Mouse (Mus musculus): ENCODE results near the gene Olfr615. TPM values are rescaled to one million over a fixed set of nuclear protein-coding genes. Genes with fewer than 3 reads are reported as not detected.
"Not testable (repeated sequence)": the region's sequence is repeated elsewhere in the genome, so short reads cannot be mapped to it uniquely, and the experiment has no call there.

The Olfr615 gene
- total RNA-seq (2021), result not detected in 2 replicates
- long read RNA-seq, experiment 1, result 0 reads
- long read RNA-seq, experiment 2, result 0 reads

DNA sequence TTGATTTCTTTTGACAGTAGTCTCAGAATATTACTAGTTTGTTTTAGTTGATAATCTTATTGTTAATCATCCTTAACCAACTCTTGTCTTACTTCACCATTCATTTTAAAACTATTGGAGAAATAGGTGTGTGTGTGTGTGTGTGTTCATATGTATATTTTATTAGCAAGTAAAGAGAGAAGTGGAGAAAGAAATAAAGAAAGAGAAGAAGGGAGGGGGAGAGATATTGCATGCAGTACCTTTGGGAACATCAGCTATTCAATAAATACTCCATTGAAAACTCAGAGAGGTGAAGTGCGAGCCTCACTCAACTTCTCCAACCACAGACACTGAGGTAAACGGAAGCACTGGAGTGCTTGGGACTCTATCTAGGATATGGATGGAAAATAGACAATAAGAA lies at the start of gene Olfr615:
TSS of gene Olfr615 (plus strand) at position 301 of the 400 bp plus-strand sequence.
- no peak for DNase-seq

DNA sequence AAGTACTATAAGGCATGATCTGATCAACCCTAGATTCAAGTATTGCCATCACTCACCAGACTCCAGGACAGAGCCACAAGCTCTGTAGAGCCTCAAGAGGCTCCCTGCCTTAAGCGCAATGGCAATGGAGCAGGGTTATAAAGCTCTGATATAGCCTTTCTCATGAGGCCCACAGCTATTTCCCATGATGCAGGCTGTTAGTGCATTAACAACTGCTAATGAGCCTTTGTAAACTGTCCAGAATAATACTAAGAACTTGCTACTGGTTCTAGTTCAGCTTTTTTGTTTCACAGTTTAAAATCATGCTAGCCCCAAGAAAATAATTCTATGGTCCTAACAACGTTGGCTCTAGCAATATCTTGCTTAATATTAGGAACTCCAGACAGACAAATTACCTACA lies 43.9 kb upstream of the Olfr615 start, which contains the start of gene Olfr610:
TSS of gene Olfr610 (minus strand) at position 101 of the 400 bp plus-strand sequence.
- no peak for DNase-seq

DNA sequence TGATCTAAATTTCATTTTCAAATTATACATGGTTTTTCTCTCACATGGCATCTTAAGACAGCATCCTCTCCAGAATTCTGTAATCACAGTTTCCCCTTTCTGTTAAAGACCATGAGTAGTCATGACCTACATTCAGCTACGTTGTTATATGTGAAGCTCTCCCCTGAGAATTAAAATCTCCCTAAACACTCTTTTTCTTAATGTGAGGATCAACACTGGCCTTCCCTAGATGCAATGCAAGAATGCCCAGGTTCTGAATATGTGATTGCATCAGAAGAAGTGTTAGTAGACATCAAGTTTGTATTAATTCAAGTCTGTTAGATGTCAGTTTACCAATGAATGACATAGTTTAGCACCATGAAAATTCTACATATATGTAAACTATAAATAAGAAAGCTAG lies 35.1 kb upstream of the Olfr615 start, which contains the start of gene Olfr611:
TSS of gene Olfr611 (minus strand) at position 101 of the 400 bp plus-strand sequence.
- not testable (repeated sequence) for DNase-seq

DNA sequence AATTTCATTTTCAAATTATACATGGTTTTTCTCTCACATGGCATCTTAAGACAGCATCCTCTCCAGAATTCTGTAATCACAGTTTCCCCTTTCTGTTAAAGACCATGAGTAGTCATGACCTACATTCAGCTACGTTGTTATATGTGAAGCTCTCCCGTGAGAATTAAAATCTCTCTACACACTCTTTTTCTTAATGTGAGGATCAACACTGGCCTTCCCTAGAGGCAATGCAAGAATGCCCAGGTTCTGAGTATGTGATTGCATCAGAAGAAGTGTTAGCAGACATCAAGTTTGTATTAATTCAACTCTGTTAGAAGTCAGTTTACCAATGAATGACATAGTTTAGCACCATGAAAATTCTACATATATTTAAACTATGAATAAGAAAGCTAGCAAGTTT lies 13.3 kb upstream of the Olfr615 start, which contains the start of gene Olfr612:
TSS of gene Olfr612 (minus strand) at position 101 of the 400 bp plus-strand sequence.
- DNase-seq, result not testable (repeated sequence)

DNA sequence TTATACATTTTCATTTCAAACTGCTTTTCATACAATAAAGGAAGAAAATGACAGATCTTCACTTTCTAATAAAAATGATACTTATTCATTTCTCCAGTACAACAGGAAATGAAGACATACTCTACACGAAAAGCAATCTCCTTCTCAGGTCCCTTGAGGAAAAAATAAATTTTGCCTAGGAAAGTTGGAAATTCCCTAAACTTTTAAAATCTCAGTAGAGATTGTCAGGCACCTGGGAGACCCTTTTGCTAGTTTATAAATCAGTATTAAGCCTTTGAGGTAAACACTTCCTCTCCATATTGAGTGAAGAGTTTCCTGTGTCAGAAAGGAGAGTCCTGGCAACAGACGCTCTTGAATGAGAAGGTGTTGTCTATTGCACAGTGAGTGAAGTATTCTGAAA lies 8.1 kb upstream of the Olfr615 start, which contains the start of gene Olfr613:
TSS of gene Olfr613 (plus strand) at position 301 of the 400 bp plus-strand sequence.
- DNase-seq, result no peak

DNA sequence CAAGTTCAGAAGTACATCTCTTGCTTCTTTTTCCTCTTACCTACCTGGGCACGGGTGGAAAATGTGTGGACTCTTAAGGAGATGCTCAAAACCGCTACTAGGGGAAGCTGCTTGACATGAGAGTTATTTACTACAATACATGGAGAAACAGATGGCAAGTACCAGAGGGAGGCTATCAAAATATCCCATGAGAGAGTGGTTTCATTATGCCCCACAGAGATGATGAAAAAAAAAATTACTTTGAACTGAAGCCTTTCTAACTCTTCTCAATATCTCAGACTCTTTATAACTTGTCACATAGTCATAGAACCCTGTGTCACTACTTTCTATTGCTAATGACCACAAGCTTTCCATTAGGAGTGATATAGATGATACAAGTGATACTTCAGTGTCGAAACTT lies 13.2 kb downstream of the Olfr615 start, which contains the start of gene Olfr616:
TSS of gene Olfr616 (minus strand) at position 101 of the 400 bp plus-strand sequence.
- DNase-seq, result no peak

DNA sequence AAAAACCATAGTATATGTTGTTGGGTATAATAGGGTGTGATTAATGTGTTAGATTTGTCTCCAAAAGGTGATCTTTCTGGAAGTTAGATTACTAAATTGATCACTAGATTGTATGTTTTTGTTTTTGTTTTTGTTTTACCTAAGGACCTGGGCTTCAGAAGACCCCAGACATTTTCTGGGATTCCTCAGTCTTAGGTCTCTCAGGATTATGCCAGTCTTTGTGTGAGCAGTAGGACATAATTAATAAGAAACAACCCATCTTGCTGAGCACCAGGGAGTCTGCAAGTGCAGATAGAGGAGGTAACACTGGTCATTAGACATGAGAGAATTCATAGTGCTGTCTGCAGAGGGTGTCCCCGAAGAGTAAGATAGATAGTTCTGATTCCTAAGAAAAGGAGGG lies 16.9 kb downstream of the Olfr615 start, which contains the start of gene Olfr617:
TSS of gene Olfr617 (plus strand) at position 301 of the 400 bp plus-strand sequence.
- no peak for DNase-seq

DNA sequence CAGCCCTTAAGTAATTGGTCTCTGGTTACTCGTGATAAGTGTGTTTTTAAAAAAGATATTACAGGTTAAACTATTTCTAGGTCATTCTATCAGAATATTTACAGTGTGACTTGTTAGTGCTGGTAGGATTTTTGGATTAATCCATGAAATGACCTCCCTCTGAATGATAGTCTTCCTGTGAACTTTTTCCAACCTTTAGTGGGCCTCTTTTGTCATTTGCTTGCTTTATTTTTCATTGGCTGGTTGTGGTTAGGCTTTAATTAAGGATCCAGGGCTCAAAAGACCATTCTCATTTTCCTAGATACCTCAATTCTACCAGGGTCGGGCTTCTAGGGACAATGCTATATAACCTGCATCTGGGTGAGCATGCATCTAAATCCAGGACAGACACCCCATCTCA lies 33.9 kb downstream of the Olfr615 start, which contains the start of gene Olfr618:
TSS of gene Olfr618 (plus strand) at position 301 of the 400 bp plus-strand sequence.
- no peak for DNase-seq

DNA sequence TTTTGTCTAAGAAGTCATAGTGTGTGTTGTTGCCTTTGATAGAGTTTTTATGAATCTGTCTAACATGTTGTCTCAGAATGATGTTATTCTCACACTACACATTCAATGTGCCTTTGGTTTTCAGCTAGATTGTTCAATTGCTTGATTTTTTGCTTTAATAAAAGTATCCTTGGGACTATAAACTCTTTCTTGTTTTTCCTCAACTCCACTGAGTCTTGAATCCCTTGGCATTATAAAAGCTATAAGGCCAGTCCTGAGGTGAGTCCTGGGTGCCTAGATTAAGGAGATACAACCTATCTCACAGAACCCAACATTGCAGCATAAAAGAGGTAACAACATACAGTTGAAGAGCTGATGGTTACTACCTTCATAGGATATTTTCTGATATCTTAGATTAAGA lies 44.4 kb downstream of the Olfr615 start, which contains the start of gene Olfr619:
TSS of gene Olfr619 (plus strand) at position 301 of the 400 bp plus-strand sequence.
- no peak for DNase-seq

DNA sequence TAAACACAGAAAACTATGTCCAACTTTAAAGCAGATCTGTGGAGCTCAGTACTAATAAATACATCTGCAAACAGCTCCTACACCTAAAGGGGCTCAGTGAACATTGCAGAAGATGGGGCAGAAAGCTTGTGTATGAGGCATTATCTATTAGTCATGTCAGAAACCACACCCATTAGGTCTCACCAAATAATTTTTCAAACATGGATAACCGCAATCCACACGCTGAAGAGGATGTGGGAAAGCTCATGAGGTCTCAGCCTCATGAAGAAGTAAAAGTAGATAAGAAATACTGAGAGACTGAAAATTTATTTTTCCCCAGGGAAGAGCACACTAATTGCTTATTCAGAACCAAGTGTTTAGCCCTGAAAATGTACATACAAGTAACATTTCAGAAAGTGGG lies 51.5 kb downstream of the Olfr615 start:
- no peak for DNase-seq

DNA sequence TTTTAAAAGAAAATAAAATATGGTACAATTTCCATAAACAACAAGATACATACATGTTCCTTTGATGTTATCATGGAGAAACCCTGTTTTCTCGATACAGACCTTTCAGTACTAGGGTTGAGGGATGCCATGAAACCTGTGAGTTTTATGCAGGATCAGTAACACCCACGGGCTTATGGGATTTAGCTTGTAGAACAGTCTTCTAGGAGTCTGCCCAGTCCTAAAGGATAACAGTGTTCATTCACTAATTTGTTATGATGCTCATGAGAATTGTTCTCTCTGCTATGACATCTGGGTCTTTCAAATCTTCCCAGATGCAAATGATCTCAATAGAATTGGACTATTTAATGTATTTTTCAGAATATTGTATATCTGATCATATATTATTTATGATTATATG lies 56.6 kb downstream of the Olfr615 start, which contains the start of gene Olfr620:
TSS of gene Olfr620 (minus strand) at position 101 of the 400 bp plus-strand sequence.
- DNase-seq, result no peak

Small RNAs within 50 kb of the gene (microRNA-seq; reads per million reads assigned to microRNA genes)
- gene Gm26506, result 0 reads per million in 2 experiments

Other genes with a start within 250 kb of the Olfr615 start
- not detected in 2 replicates for gene Olfr597, start 239.8 kb upstream of the Olfr615 start, total RNA-seq (2021)
- not detected in 2 replicates for gene Olfr598, start 232.5 kb upstream of the Olfr615 start, total RNA-seq (2021)
- gene Olfr599, start 220.2 kb upstream of the Olfr615 start, total RNA-seq (2021), result not detected in 2 replicates
- gene Olfr600, start 206.4 kb upstream of the Olfr615 start, total RNA-seq (2021), result not detected in 2 replicates
- not detected in 2 replicates for gene Olfr601, start 193.4 kb upstream of the Olfr615 start, total RNA-seq (2021)
- not detected in 2 replicates for gene Olfr603, start 169.9 kb upstream of the Olfr615 start, total RNA-seq (2021)
- gene Usp17lc, start 141.0 kb upstream of the Olfr615 start, total RNA-seq (2021), result not detected in 2 replicates
- gene Olfr605, start 110.6 kb upstream of the Olfr615 start, total RNA-seq (2021), result not detected in 2 replicates
- gene Olfr606, start 107.0 kb upstream of the Olfr615 start, total RNA-seq (2021), result not detected in 2 replicates
- not detected in 2 replicates for gene Olfr607, start 91.9 kb upstream of the Olfr615 start, total RNA-seq (2021)
- not detected in 2 replicates for gene Olfr608, start 86.2 kb upstream of the Olfr615 start, total RNA-seq (2021)
- not detected in 2 replicates for gene Olfr609, start 58.0 kb upstream of the Olfr615 start, total RNA-seq (2021)
- gene Olfr610, start 44.0 kb upstream of the Olfr615 start, total RNA-seq (2021), result not detected in 2 replicates
- not detected in 2 replicates for gene Olfr611, start 35.2 kb upstream of the Olfr615 start, total RNA-seq (2021)
- not detected in 2 replicates for gene Olfr612, start 13.4 kb upstream of the Olfr615 start, total RNA-seq (2021)
- not detected in 2 replicates for gene Olfr613, start 8.0 kb upstream of the Olfr615 start, total RNA-seq (2021)
- gene Olfr616, start 13.1 kb downstream of the Olfr615 start, total RNA-seq (2021), result not detected in 2 replicates
- not detected in 2 replicates for gene Olfr617, start 17.0 kb downstream of the Olfr615 start, total RNA-seq (2021)
- gene Olfr618, start 34.0 kb downstream of the Olfr615 start, total RNA-seq (2021), result not detected in 2 replicates
- gene Olfr619, start 44.5 kb downstream of the Olfr615 start, total RNA-seq (2021), result not detected in 2 replicates
- gene Olfr620, start 56.5 kb downstream of the Olfr615 start, total RNA-seq (2021), result not detected in 2 replicates
- gene Olfr622, start 86.6 kb downstream of the Olfr615 start, total RNA-seq (2021), result not detected in 2 replicates
- gene Olfr623, start 107.6 kb downstream of the Olfr615 start, total RNA-seq (2021), result not detected in 2 replicates
- gene Olfr624, start 115.1 kb downstream of the Olfr615 start, total RNA-seq (2021), result 0.04 TPM in 1 of 2 replicates, not detected in the other
- gene Olfr625-ps1, start 126.6 kb downstream of the Olfr615 start, total RNA-seq (2021), result not detected in 2 replicates
- gene Olfr243, start 158.6 kb downstream of the Olfr615 start, total RNA-seq (2021), result not detected in 2 replicates
- gene Olfr628, start 174.3 kb downstream of the Olfr615 start, total RNA-seq (2021), result not detected in 2 replicates
- not detected in 2 replicates for gene Olfr629, start 188.9 kb downstream of the Olfr615 start, total RNA-seq (2021)
- not detected in 2 replicates for gene Olfr630, start 201.3 kb downstream of the Olfr615 start, total RNA-seq (2021)
- not detected in 2 replicates for gene Olfr69, start 215.5 kb downstream of the Olfr615 start, total RNA-seq (2021)
- gene Olfr68, start 223.6 kb downstream of the Olfr615 start, total RNA-seq (2021), result not detected in 2 replicates
- gene Olfr67, start 235.7 kb downstream of the Olfr615 start, total RNA-seq (2021), result not detected in 2 replicates